Mouse (Mus musculus) C2C12 (cell line): ENCODE data around the gene Prkar1a.
A peak's percentile ranks its signal among the peaks of the same experiment; 100 is the strongest.
"Not testable (repeated sequence)": the region's sequence is repeated elsewhere in the genome, so short reads cannot be mapped to it uniquely, and the experiment has no call there.

ENCODE experiments used
- CEBPB ChIP-seq: IDR thresholded peaks from one replicate; pipeline ENCODE4 v1.6.1; 2011; ENCODE audit warnings: low read depth, mild to moderate bottlenecking, control low read depth, moderate library complexity
- CTCF ChIP-seq: IDR thresholded peaks from one replicate; pipeline ENCODE4 v1.5.1; 2011; ENCODE audit not compliant: control insufficient read depth, insufficient read depth, insufficient read length
- FOSL1 ChIP-seq: IDR thresholded peaks from one replicate; pipeline ENCODE4 v1.8.0; 2011; ENCODE audit warnings: mild to moderate bottlenecking, low read length; ENCODE audit not compliant: poor library complexity, insufficient read depth, severe bottlenecking
- MAX ChIP-seq: IDR thresholded peaks from one replicate; pipeline ENCODE4 v1.6.1; 2011; ENCODE audit warnings: mild to moderate bottlenecking, control low read depth
- MYOD1 ChIP-seq: IDR thresholded peaks from one replicate; pipeline ENCODE4 v1.6.1; 2011; ENCODE audit warnings: low read depth; ENCODE audit not compliant: control insufficient read depth, insufficient read length
- USF1 ChIP-seq: IDR thresholded peaks from one replicate; pipeline ENCODE4 v1.6.1; 2011; ENCODE audit warnings: low read depth, mild to moderate bottlenecking, control low read depth, moderate library complexity

- TF ChIP-seq CTCF = peak; percentile 23
- TF ChIP-seq MAX, CEBPB, USF1, MYOD1, FOSL1: not testable (repeated sequence)
These were observed 30.1 kb upstream of the Prkar1a start for GRCm38 (mm10) chr11:109619055-109619454.
